Mouse (Mus musculus) brain, embryonic 14.5 days (tissue): ENCODE measurements around the gene Scimp. TPM values are rescaled to one million over a fixed set of nuclear protein-coding genes. Genes with fewer than 3 reads are reported as not detected.

Experiments used
- DNase-seq: peaks from one replicate; pipeline ENCODE4 v3.0.0-alpha.2; 2011; ENCODE audit warnings: low read depth
- CTCF ChIP-seq: fragments of 200-500 bp; IDR thresholded peaks from 2 replicates; pipeline ENCODE4 v1.5.1; 2012; ENCODE audit warnings: inconsistent platforms, mild to moderate bottlenecking, moderate library complexity, borderline replicate concordance; ENCODE audit not compliant: insufficient read depth, insufficient read length; ENCODE audit errors: extremely low read depth
- POLR2A ChIP-seq: fragments of 200-500 bp; IDR thresholded peaks from 2 replicates; pipeline ENCODE4 v1.6.1; 2012; ENCODE audit warnings: mild to moderate bottlenecking, inconsistent platforms, borderline replicate concordance; ENCODE audit not compliant: poor library complexity, insufficient read depth, insufficient read length, severe bottlenecking; ENCODE audit errors: extremely low read depth
- polyA plus RNA-seq: library from polyadenylated mRNA; depleted of rRNA; stranded (reverse); fragments of >200 nt; gene quantifications from 2 replicates; pipeline ENCODE4 v1.2.3, GENCODE M21; 2012; rRNA removed

Scimp gene
- not detected in 2 replicates for polyA plus RNA-seq

GRCm38 (mm10) chr11:70812365-70812764 lies at the start of gene Scimp:
TSS of gene Scimp (minus strand) at chr11:70812586.
- no peak for DNase-seq
- TF ChIP-seq CTCF (no peak), POLR2A (no peak)

DNA sequence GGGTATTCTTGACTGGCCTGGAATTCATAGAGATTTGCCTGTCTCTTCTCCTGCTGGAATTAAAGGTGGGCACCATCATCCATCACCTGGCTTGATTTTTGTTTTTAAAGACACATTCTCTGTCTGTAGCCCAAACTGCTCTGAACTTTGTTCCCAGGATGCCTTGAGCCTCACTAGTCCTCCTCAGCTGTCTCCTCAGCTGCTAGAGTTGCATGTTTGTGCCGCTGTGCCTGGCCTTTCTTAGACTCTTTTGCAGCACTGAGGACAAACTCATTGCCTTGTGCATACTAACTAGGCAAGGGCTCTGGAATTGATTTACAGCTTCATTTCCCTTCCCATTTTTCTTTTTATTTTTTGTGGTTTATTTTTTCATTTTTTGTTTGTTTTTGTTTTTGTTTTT lies 48.0 kb upstream of the Scimp start:
- TF ChIP-seq CTCF, result no peak
- no peak for TF ChIP-seq POLR2A

GRCm38 (mm10) chr11:70846029-70846428 lies 33.6 kb upstream of the Scimp start:
- no peak for DNase-seq
- TF ChIP-seq POLR2A (no peak), CTCF (no peak)

More for the DNA sequence above, 48.0 kb upstream of the Scimp start:
- DNase-seq, result no peak

GRCm38 (mm10) chr11:70845457-70845978 lies 33.1 kb upstream of the Scimp start:
- no peak for DNase-seq
- TF ChIP-seq CTCF (no peak), POLR2A (no peak)

GRCm38 (mm10) chr11:70844559-70845456 lies 32.4 kb upstream of the Scimp start, which contains the start of gene Rabep1:
TSS of gene Rabep1 (plus strand) at chr11:70844778.
- TF ChIP-seq POLR2A (peak; percentile 83; the same call in 1 of the 2 replicates), CTCF (no peak)
- DNase-seq, result peak; percentile 98

DNA sequence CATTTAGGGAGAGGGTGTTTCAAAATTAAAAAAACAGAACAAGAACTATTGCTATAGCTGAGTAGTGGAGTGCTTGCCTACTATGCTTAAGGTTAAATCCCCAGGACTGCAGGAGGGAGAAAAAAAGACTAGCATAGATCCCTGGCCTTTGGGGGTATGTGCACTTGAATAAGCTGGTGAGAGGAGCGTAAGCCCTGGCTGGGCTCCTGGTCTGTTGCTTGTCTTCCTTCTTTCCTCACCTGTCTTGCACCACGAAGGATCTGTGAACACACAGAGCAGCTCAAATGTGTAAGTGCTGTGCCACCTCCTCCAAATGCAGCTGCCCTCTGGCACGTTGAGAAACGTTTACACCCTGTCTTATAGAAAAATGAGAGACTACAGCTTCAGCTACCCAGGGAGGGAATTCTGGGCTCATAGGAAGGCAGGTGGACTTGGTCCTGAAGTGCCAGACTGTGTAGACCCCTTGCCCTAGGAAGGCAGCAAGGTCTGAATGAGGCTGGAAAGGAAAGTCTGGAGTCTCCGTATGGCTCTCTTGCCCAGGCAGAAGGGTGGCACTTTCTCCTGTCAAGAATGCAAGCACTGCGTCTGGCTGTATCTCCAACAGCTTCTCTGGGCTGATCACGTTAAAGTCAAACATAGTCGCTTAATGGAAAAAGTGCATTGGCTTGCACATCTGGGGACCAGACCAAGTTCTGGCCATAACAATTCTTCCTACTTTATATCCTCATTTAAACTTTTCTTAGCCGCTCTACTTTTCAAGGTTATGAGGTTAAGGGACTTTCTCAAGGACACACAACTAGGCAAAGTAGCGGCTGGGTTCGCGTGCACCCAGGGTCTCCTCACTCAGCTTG lies 31.5 kb upstream of the Scimp start:
- no peak for TF ChIP-seq POLR2A
- no peak for TF ChIP-seq CTCF
- DNase-seq, result no peak

DNA sequence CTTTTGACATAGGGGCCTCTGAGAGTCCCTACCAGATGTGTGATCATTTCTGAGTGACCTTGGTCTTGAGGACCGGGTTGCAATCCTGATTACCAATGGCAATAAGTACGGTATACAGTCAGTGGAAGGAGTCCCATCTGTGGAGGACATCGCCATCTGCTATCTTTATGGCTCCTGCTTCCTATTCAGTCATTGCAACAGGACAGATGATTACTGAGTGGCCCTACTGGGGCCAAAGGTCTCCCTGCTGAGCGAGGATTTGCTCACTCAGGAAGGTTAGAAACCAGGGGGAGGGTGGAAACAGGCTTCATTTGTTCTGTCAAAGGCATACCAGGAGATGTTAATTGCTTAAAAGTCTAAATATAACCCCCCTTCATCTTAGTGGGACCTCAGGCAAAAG lies 30.6 kb upstream of the Scimp start:
- TF ChIP-seq CTCF, result no peak
- TF ChIP-seq POLR2A, result no peak
- DNase-seq, result no peak

GRCm38 (mm10) chr11:70838610-70839009 lies 26.2 kb upstream of the Scimp start:
- no peak for DNase-seq
- TF ChIP-seq CTCF (no peak), POLR2A (no peak)

DNA sequence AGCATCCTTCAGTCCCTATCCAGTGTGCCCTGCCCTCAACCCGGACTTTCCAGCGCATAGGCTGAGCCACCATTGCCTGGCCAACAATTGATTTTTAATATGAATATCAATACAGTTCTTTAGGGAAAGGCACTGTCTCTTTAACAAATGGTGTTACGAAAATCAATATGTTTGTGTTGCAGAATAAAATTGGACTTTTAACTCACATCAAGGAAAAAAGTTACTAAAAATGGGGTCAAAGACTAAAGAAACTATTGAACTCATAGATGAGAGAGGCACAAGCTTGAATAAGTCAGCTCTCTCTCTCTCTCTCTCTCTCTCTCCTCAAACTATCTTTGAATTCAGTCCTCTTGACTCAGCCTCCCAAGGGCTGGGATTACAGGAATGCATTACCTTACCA lies 24.6 kb upstream of the Scimp start:
- no peak for DNase-seq
- no peak for TF ChIP-seq CTCF
- TF ChIP-seq POLR2A, result no peak

DNA sequence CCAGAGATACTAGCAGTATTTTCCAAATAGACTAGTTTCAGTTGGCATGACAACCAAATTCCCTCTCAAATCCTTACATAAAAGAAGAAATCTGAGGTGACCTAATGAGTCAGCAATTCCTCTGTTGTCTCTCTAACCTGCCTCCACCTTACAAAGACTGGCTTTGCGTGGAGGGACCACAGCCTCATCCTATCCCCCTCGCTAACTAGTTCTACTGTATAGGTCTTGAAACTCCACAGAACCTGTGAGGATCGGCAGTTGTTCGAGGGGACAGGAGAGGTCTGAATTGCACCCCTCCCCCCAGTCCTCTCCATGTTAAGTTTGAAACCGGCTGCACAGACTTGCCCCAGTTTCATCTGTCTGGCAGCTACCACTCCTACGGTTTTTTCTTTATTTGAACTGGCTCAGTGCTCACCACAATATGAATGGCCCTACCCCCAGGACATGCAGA lies 23.0 kb upstream of the Scimp start:
- no peak for TF ChIP-seq POLR2A
- no peak for TF ChIP-seq CTCF
- DNase-seq, result no peak

DNA sequence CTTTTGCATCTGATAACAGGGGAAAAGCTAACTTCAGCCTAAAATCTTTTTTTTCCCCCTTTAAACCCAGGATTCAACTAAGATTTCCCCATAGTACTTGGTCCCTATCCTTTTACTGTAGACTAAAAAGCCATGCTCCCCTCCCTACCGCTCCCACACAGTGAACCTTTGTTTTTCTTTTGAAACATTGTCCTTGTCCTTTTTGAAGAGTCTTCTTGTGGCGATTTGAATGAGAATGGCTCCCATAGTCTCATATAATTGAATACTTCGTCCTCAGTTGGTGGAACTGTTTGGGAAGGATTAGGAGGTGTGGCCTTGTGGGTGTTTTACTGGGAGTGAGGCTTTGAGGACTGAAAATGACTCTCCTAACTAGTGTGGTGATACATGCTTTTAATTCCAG lies 21.4 kb upstream of the Scimp start:
- no peak for TF ChIP-seq CTCF
- no peak for TF ChIP-seq POLR2A
- DNase-seq, result no peak
